Mouse (Mus musculus) erythroid progenitor cell, adult 5-6 weeks (primary cell): ENCODE data around the gene Eci2. TPM values are rescaled to one million over a fixed set of nuclear protein-coding genes. Genes with fewer than 3 reads are reported as not detected.

Experiments
- total RNA-seq, 2 experiments: library from RNA; stranded (forward) in 1 of 2; stranded (reverse) in 1 of 2; fragments of 150-400 nt in 1 of 2; fragments of 186-747, 209-891 nt in 1 of 2; gene quantifications; 2 replicates each; pipeline versions ENCODE4 v1.2.3 to v1.2.4; 2015 to 2017; ENCODE audit warnings: low replicate concordance in 2 of 2

The Eci2 gene
- total RNA-seq, 2 experiments from 2014 or later = 12.6 to 47.4 TPM

Other genes with a start within 250 kb of the Eci2 start
- 145 and 202 TPM in 2 replicates for gene Prpf4b, start 151.8 kb downstream of the Eci2 start, total RNA-seq (2015; ENCODE audit: low replicate concordance)
- gene Prpf4b, start 151.8 kb downstream of the Eci2 start, total RNA-seq (2017; ENCODE audit: low replicate concordance) = 119 and 123 TPM in 2 replicates
- not detected in 2 replicates for gene Fam217a, start 102.8 kb downstream of the Eci2 start, total RNA-seq (2015; ENCODE audit: low replicate concordance)
- 2.0 TPM in 1 of 2 replicates, not detected in the other for gene Fam217a, start 102.8 kb downstream of the Eci2 start, total RNA-seq (2017; ENCODE audit: low replicate concordance)
- gene 4933417A18Rik, start 102.7 kb downstream of the Eci2 start, total RNA-seq (2015; ENCODE audit: low replicate concordance) = not detected in 2 replicates
- not detected in 2 replicates for gene 4933417A18Rik, start 102.7 kb downstream of the Eci2 start, total RNA-seq (2017; ENCODE audit: low replicate concordance)
- not detected in 2 replicates for gene Eci3, start 63.3 kb downstream of the Eci2 start, total RNA-seq (2015; ENCODE audit: low replicate concordance)
- gene Eci3, start 63.3 kb downstream of the Eci2 start, total RNA-seq (2017; ENCODE audit: low replicate concordance) = not detected in 2 replicates